Mouse (Mus musculus) forebrain, embryonic 13.5 days (tissue): ENCODE measurements around the gene Dsn1. TPM values are rescaled to one million over a fixed set of nuclear protein-coding genes. Genes with fewer than 3 reads are reported as not detected.
A peak's percentile ranks its signal among the peaks of the same experiment; 100 is the strongest.

Experiments
- ATAC-seq: fragments of 200-750 bp; cut with Nextera tagmentation; 2 replicates; pipeline ENCODE4 v1.8.0; 2017
- H3K27ac ChIP-seq: fragments of 300-500 bp; sonication (generic); 2 replicates; pipeline ENCODE4 v1.5.1; 2015; ENCODE audit warnings: inconsistent platforms, mild to moderate bottlenecking, moderate library complexity
- H3K27me3 ChIP-seq: fragments of 300-500 bp; sonication (generic); 2 replicates; pipeline ENCODE4 v1.6.1; 2015; ENCODE audit warnings: mild to moderate bottlenecking, inconsistent platforms
- H3K36me3 ChIP-seq: fragments of 300-500 bp; sonication (generic); 2 replicates; pipeline ENCODE4 v1.6.1; 2015; ENCODE audit warnings: mild to moderate bottlenecking, inconsistent platforms; ENCODE audit not compliant: poor library complexity, severe bottlenecking
- H3K4me1 ChIP-seq: fragments of 300-500 bp; sonication (generic); 2 replicates; pipeline ENCODE4 v1.6.1; 2015; ENCODE audit warnings: inconsistent platforms
- H3K4me2 ChIP-seq: fragments of 300-500 bp; sonication (generic); 2 replicates; pipeline ENCODE4 v1.6.1; 2015; ENCODE audit warnings: inconsistent platforms, mild to moderate bottlenecking, moderate library complexity
- H3K4me3 ChIP-seq: fragments of 300-500 bp; sonication (generic); 2 replicates; pipeline ENCODE4 v1.5.1; 2015; ENCODE audit warnings: mild to moderate bottlenecking, inconsistent platforms
- H3K9ac ChIP-seq: fragments of 300-500 bp; sonication (generic); 2 replicates; pipeline ENCODE4 v1.6.1; 2015; ENCODE audit warnings: mild to moderate bottlenecking, inconsistent platforms
- H3K9me3 ChIP-seq: fragments of 300-500 bp; sonication (generic); replicated peaks from 2 replicates; pipeline ENCODE4 v1.6.1; 2016; ENCODE audit warnings: inconsistent platforms
- WGBS: fragments of 180-500 bp; shearing (Covaris S2); methylation state at CpG from one replicate; pipeline ENCODE4 v1.1.7; 2015; 5-methylcytosine and 5-hydroxymethylcytosine counted together
- polyA plus RNA-seq: library from polyadenylated mRNA; unstranded; fragments of >200 nt; fragmentation: Nextera tagmentation; extraction: Ambion mirVana; gene quantifications from 2 replicates; pipeline ENCODE4 v1.2.1, GENCODE M21; 2015

Gene Dsn1
- polyA plus RNA-seq, 1 experiment from 2014 or later: 38.8 TPM

- H3K9me3 ChIP-seq: no peaks in the 10 kb centered on the region
- no peak overlapping the region for H3K9ac ChIP-seq
- H3K27ac ChIP-seq: no peak overlapping the region
- H3K36me3 ChIP-seq: peaks cover 85% of the 10 kb centered on the region
- ATAC-seq: no peak
- H3K4me3 ChIP-seq: no peak overlapping the region
- WGBS: 86% methylated on average over 8 of the region's 8 CpGs
- H3K4me2 ChIP-seq: no peak overlapping the region
- no peaks in the 10 kb centered on the region for H3K27me3 ChIP-seq
- H3K4me1 ChIP-seq: peaks cover 14% of the 10 kb centered on the region
Measured at GRCm38 (mm10) chr2:157043556-157043955, 36.6 kb upstream of the Dsn1 start.

DNA sequence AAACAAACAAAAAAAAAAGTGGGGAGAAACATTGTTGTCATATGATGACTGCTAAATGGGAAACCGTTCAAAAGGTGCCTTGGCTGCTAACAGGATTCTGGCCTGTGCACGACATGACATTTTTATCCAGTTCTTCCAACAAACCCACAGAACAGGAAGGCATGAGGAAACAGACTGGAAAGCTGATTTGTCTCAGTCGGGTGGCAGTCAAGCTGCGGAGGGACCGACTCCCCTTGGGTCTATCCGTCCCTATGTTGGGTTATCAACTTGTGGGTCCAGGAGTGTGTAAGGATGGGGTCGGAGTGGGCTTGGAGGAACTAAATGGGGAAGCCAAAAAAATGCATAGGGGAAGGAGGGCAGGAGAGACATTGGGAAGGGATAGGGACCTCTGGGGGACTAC lies 34.5 kb upstream of the Dsn1 start:
- Histone ChIP-seq H3K4me3 (no peak overlapping the region), H3K9me3 (no peaks in the 10 kb centered on the region), H3K27ac (no peak overlapping the region), H3K9ac (no peak overlapping the region), H3K4me1 (peaks cover 4% of the 10 kb centered on the region), H3K36me3 (peaks cover 94% of the 10 kb centered on the region), H3K27me3 (no peaks in the 10 kb centered on the region), H3K4me2 (no peak overlapping the region)
- WGBS: 97% methylated on average over 7 of the region's 7 CpGs
- no peak for ATAC-seq

GRCm38 (mm10) chr2:157040649-157041046 lies 33.7 kb upstream of the Dsn1 start:
- Histone ChIP-seq H3K4me3 (no peak overlapping the region), H3K36me3 (peaks cover 94% of the 10 kb centered on the region), H3K4me1 (peaks cover 4% of the 10 kb centered on the region), H3K27ac (no peak overlapping the region), H3K27me3 (no peaks in the 10 kb centered on the region), H3K9me3 (no peaks in the 10 kb centered on the region), H3K4me2 (no peak overlapping the region), H3K9ac (no peak overlapping the region)
- ATAC-seq: no peak
- WGBS: 89% methylated on average over 17 of the region's 17 CpGs

DNA sequence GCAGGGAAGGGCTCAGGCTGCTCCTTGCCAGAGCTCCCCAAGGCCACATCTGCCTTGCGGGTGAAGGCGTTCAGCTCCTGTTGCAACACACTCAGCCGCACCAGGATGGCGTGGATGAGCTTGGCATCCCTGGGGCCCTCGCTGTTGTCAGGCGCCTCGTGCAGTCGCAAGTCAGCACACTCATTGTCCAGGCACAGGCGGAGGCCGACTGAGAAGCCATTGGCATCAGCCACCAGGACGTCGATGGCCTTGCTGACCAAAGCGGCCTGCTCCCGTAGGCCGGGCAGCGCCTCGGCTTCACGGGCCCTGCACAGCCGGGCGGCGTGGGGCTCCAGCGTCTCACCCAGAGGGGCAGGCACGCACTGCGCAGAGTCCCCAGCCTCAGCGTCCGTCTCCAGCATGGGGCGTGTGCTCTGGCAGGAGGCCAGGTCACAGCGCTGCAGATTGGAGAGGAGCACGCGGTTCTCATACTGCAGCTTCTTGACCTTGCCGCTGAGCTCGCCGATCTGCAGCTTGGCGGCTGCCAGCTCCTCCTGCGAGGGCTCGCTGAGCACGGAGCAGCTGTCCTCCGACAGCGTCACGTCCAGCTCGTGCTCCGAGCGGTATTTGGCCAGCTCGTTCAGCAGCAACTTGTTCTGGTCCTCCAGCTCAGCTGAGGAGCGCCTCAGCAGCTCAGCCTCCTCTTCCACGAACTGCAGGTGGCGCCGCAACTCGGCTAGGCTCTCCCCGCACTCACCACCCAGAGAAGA lies 33.1 kb upstream of the Dsn1 start:
- peaks cover 4% of the 10 kb centered on the region for H3K4me1 ChIP-seq
- H3K4me3 ChIP-seq: no peak overlapping the region
- no peak overlapping the region for H3K4me2 ChIP-seq
- 90% methylated on average over 50 of the region's 50 CpGs for WGBS
- H3K9ac ChIP-seq: no peak overlapping the region
- no peaks in the 10 kb centered on the region for H3K9me3 ChIP-seq
- no peaks in the 10 kb centered on the region for H3K27me3 ChIP-seq
- peak; percentile 38; the same call in 1 of the 2 replicates for ATAC-seq
- H3K36me3 ChIP-seq: peaks cover 94% of the 10 kb centered on the region
- no peak overlapping the region; the same call in 1 of the 2 replicates for H3K27ac ChIP-seq

DNA sequence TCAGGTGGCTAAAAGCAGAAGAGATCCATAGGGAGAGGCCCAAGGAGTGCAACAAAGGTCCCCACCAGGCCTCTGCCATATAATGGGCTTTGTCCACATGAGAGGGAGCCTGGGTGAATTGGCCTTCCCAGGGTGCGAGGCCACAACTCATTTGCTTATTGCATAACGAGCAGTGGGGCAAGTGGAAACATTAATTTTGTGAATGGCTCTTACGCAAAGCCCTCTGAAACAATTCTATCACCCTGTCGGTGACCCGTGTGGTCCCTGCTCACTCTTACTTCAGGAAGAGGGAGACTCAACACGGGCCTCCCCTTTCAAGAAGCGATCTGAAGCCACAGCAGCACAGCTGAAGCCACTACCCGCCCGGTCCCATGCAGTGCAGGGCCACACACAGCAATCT lies 30.3 kb upstream of the Dsn1 start:
- H3K4me1 ChIP-seq: no peaks in the 10 kb centered on the region; the same call in 1 of the 2 replicates
- no peaks in the 10 kb centered on the region for H3K9me3 ChIP-seq
- no peak overlapping the region; the same call in 1 of the 2 replicates for H3K27ac ChIP-seq
- H3K27me3 ChIP-seq: no peaks in the 10 kb centered on the region
- no peak for ATAC-seq
- H3K4me2 ChIP-seq: no peak overlapping the region
- no peak overlapping the region for H3K9ac ChIP-seq
- 45% methylated on average over 9 of the region's 9 CpGs for WGBS
- no peak overlapping the region for H3K4me3 ChIP-seq
- peaks cover 92% of the 10 kb centered on the region for H3K36me3 ChIP-seq

DNA sequence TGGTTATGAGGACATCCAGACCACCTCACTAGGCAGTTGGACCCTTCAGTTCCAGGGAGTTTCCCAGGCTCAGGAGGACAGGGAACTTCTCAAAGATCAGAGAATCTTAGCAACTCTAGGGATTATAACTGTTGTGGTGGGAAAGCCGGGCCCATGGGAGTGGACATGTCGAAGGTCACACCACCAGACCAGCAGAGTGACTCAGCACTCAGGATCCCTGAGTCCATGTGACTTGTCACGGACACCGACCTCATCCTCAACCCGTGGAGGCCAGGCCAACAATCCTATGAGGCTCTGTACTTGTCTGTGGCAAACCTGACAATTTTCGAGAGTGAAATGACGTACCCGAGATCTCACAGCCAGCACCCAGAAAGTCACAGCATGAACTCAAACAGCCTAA lies 29.4 kb upstream of the Dsn1 start:
- Histone ChIP-seq H3K27ac (no peak overlapping the region), H3K4me2 (no peak overlapping the region), H3K9ac (no peak overlapping the region), H3K4me3 (no peak overlapping the region), H3K27me3 (no peaks in the 10 kb centered on the region), H3K9me3 (no peaks in the 10 kb centered on the region), H3K36me3 (peaks cover 93% of the 10 kb centered on the region), H3K4me1 (no peaks in the 10 kb centered on the region; the same call in 1 of the 2 replicates)
- 94% methylated on average over 8 of the region's 8 CpGs for WGBS
- ATAC-seq: no peak

DNA sequence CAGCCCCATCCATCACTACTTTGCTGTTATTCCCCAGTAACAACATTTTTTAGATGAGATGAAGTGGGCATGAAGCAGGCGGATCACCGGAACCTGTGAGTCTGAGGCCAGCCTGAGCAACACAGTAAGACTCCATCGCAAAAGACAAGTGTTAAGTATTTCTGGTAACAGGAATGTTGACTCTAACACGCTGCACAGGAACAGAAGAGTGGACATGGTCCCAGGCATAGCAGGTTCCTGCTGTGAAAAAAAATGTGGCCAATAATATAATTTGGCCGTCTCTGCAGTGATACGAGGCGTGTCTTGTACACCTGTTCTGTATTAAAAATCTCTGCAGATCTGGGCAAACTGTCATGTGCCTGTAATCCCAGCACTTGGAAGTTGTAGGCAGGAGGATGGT lies 28.4 kb upstream of the Dsn1 start:
- no peak for ATAC-seq
- H3K27me3 ChIP-seq: no peaks in the 10 kb centered on the region

GRCm38 (mm10) chr2:157030804-157031203 lies 23.9 kb upstream of the Dsn1 start:
- H3K4me2 ChIP-seq: no peak overlapping the region
- H3K27me3 ChIP-seq: no peaks in the 10 kb centered on the region
- peak; percentile 67 for ATAC-seq
- no peak overlapping the region for H3K9ac ChIP-seq
- WGBS: 44% methylated on average over 9 of the region's 9 CpGs
- no peak overlapping the region for H3K27ac ChIP-seq
- no peaks in the 10 kb centered on the region for H3K9me3 ChIP-seq
- H3K36me3 ChIP-seq: peaks cover 93% of the 10 kb centered on the region
- H3K4me1 ChIP-seq: no peaks in the 10 kb centered on the region
- H3K4me3 ChIP-seq: no peak overlapping the region

More for the DNA sequence above, 28.4 kb upstream of the Dsn1 start:
- Histone ChIP-seq H3K36me3 (peaks cover 93% of the 10 kb centered on the region), H3K4me1 (no peaks in the 10 kb centered on the region; the same call in 1 of the 2 replicates), H3K4me2 (no peak overlapping the region), H3K9me3 (no peaks in the 10 kb centered on the region), H3K9ac (no peak overlapping the region), H3K4me3 (no peak overlapping the region), H3K27ac (no peak overlapping the region)
- 93% methylated on average over 7 of the region's 7 CpGs for WGBS

DNA sequence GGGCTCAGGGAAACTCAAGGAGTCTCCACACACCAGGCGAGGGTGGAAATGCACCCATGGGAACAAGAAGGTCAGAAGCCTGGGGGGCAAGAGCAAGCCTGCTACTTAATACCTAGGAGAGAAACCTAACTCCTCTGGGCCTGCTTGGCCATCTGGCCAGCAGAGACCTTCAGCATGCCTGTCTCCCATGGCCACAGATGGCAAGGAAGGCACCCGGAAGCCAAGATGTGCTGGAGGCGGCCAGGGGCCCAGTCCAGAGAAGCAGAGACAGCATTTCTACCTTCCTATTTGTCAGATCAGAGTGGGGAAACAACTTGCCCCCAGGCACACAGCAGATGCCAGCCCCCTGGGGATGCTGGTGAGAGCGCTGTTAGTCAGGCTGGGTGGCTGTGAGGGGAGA lies 21.3 kb upstream of the Dsn1 start:
- Histone ChIP-seq H3K27ac (no peak overlapping the region), H3K36me3 (peaks cover 98% of the 10 kb centered on the region), H3K4me2 (no peak overlapping the region), H3K4me1 (no peaks in the 10 kb centered on the region), H3K9me3 (peaks cover 5% of the 10 kb centered on the region), H3K4me3 (no peak overlapping the region), H3K27me3 (no peaks in the 10 kb centered on the region), H3K9ac (no peak overlapping the region)
- WGBS: 96% methylated on average over 4 of the region's 4 CpGs
- no peak for ATAC-seq

- WGBS: 90% methylated on average over 21 of the region's 21 CpGs
- no peak for ATAC-seq
- Histone ChIP-seq H3K27ac (peak overlapping the region; percentile 44; the same call in 1 of the 2 replicates), H3K4me2 (no peak overlapping the region), H3K36me3 (peaks cover 98% of the 10 kb centered on the region), H3K9ac (no peak overlapping the region; the same call in 1 of the 2 replicates), H3K9me3 (peaks cover 5% of the 10 kb centered on the region), H3K27me3 (no peaks in the 10 kb centered on the region), H3K4me1 (no peaks in the 10 kb centered on the region), H3K4me3 (no peak overlapping the region)
Measured at GRCm38 (mm10) chr2:157027106-157028008, 20.4 kb upstream of the Dsn1 start.

DNA sequence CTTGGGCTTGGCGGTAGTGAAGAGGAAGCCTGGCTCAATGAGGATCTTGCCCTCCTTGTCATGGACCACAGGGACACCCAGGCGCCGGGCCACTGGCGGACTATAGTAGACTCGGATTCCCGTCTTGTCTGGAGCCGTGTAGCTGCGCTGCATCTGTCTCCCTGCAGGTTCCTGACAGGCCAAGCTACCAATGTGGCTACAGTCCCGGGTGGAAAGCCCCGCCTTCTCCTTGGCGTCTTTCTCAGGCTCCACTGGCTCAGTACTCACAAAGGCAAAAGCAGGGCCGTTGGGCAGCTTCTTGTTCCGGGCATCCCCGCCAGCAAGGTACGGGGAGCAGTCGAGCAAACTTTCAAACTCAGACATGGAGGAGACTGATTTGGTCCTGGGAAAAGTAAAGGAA lies 14.2 kb upstream of the Dsn1 start:
- H3K4me1 ChIP-seq: no peaks in the 10 kb centered on the region
- H3K9me3 ChIP-seq: peaks cover 5% of the 10 kb centered on the region
- ATAC-seq: no peak
- 94% methylated on average over 16 of the region's 16 CpGs for WGBS
- no peak overlapping the region for H3K9ac ChIP-seq
- peaks cover 100% of the 10 kb centered on the region for H3K36me3 ChIP-seq
- no peak overlapping the region for H3K4me2 ChIP-seq
- H3K27me3 ChIP-seq: no peaks in the 10 kb centered on the region
- H3K27ac ChIP-seq: no peak overlapping the region
- no peak overlapping the region for H3K4me3 ChIP-seq

- no peak for ATAC-seq
- no peaks in the 10 kb centered on the region for H3K9me3 ChIP-seq
- peaks cover 100% of the 10 kb centered on the region for H3K36me3 ChIP-seq
- H3K4me2 ChIP-seq: no peak overlapping the region
- no peaks in the 10 kb centered on the region for H3K27me3 ChIP-seq
- no peak overlapping the region for H3K9ac ChIP-seq
- 89% methylated on average over 4 of the region's 4 CpGs for WGBS
- H3K4me1 ChIP-seq: no peaks in the 10 kb centered on the region
- H3K27ac ChIP-seq: no peak overlapping the region
- H3K4me3 ChIP-seq: no peak overlapping the region
Measured at GRCm38 (mm10) chr2:157019228-157019627, 12.3 kb upstream of the Dsn1 start.
